8 mouse cellular contexts compared by ENCODE assay signal in genomic region chr7:99375455-99375854, GRCm38 (mm10). TPM values are rescaled to one million over a fixed set of nuclear protein-coding genes. Genes with fewer than 3 reads are reported as not detected.
DNase-seq lines count a peak whose midpoint lies in the region; ATAC-seq and TF ChIP-seq lines count a peak whose summit lies in the region.
"Had no signal": no experiment of that assay in that cellular context is flagged by ENCODE, and none has a peak within 500 bp of the region (broad histone marks: within the 10 kb centered on the region; RNA-seq: fewer than 3 reads in every experiment).

No protein-coding gene starts in this region.

- no peaks in the 10 kb centered on the region for H3K9me3 ChIP-seq in liver, embryonic 12.5 days (replicated peaks)
- no peaks in the 10 kb centered on the region for H3K9me3 ChIP-seq in lung, postnatal 0 days (ENCODE audit: low read length)
- H3K9me3 ChIP-seq: midbrain, embryonic 12.5 days had no signal

- H3K4me1 ChIP-seq in liver, embryonic 12.5 days, result peaks cover 4% of the 10 kb centered on the region
- 0 out of 2 replicates have a peak, but pooled peaks cover 2% of the 10 kb centered on the region for H3K4me1 ChIP-seq in lung, postnatal 0 days (ENCODE audit: insufficient read depth, low read depth, low read length)
- no peaks in the 10 kb centered on the region for H3K4me1 ChIP-seq in spleen, adult 2 months (ENCODE audit: control insufficient read depth, insufficient read depth, insufficient read length)

- ATAC-seq in liver, embryonic 12.5 days, result no peak
- no peak for ATAC-seq in lung, postnatal 0 days

- TF ChIP-seq POLR2A in spleen, adult 2 months (IDR thresholded peaks at IDR 0.05; ENCODE audit: low read depth, low read length), result no peak

- H3K27me3 ChIP-seq in liver, embryonic 12.5 days (replicated peaks), result peaks cover 52% of the 10 kb centered on the region
- H3K27me3 ChIP-seq in lung, postnatal 0 days (replicated peaks; ENCODE audit: insufficient read depth, low read length), result no peaks in the 10 kb centered on the region
- no peaks in the 10 kb centered on the region for H3K27me3 ChIP-seq in spleen, adult 2 months (ENCODE audit: control insufficient read depth, insufficient read depth, low read length)

- no peak overlapping the region for H3K9ac ChIP-seq in liver, embryonic 12.5 days
- no peak overlapping the region for H3K9ac ChIP-seq in lung, postnatal 0 days (replicated peaks; ENCODE audit: low read depth)
- H3K9ac ChIP-seq: midbrain, embryonic 12.5 days had no signal

- TF ChIP-seq CTCF in lung, postnatal 0 days (IDR thresholded peaks at IDR 0.05), result peak; percentile 91
- TF ChIP-seq CTCF in spleen, adult 2 months (IDR thresholded peaks at IDR 0.05; ENCODE audit: extremely low read depth, insufficient read depth, insufficient read length, insufficient replicate concordance), result peak; percentile 79; the same call in 1 of the 2 replicates

- DNase-seq in liver, result peak; percentile 73
- peak; percentile 74 for DNase-seq in T-cell, adult 2 months (ENCODE audit: low spot score)
- peak; percentile 84 to 90 for DNase-seq in cerebellum, postnatal 36 days
- DNase-seq in kidney, postnatal 10 days, result peak; percentile 89
- DNase-seq in lung, postnatal 0 days (ENCODE audit: low spot score), result peak; percentile 67
- peak; percentile 31 to 78 for DNase-seq in spleen, adult 2 months (ENCODE audit: low read depth in 1 of 2, low spot score in 2 of 2)

- no peak for TF ChIP-seq EP300 in lung, postnatal 0 days (IDR thresholded peaks at IDR 0.05)

- H3K4me2 ChIP-seq in liver, embryonic 12.5 days, result no peak overlapping the region
- no peak overlapping the region for H3K4me2 ChIP-seq in lung, postnatal 0 days (replicated peaks; ENCODE audit: low read depth, low read length)
- H3K4me2 ChIP-seq: midbrain, embryonic 12.5 days had no signal

- WGBS in liver, embryonic 12.5 days (ENCODE audit: insufficient replicate concordance), result 3% methylated on average over 4 of the region's 4 CpGs
- 2% methylated on average over 4 of the region's 4 CpGs for WGBS in lung, postnatal 0 days
- 6% methylated on average over 4 of the region's 4 CpGs for WGBS in spleen, adult 2 months

- H3K27ac ChIP-seq in liver, embryonic 12.5 days, result no peak overlapping the region
- H3K27ac ChIP-seq in lung, postnatal 0 days (ENCODE audit: low read length), result no peak overlapping the region
- no peak overlapping the region for H3K27ac ChIP-seq in spleen, adult 2 months (ENCODE audit: insufficient read depth, low read length)
- H3K27ac ChIP-seq: midbrain, embryonic 12.5 days had no signal

- H3K36me3 ChIP-seq in liver, embryonic 12.5 days, result no peaks in the 10 kb centered on the region
- no peaks in the 10 kb centered on the region for H3K36me3 ChIP-seq in lung, postnatal 0 days (ENCODE audit: insufficient read depth, low read length)
- no peaks in the 10 kb centered on the region for H3K36me3 ChIP-seq in spleen, adult 2 months (ENCODE audit: control insufficient read depth, insufficient read depth, low read length)
- H3K36me3 ChIP-seq: midbrain, embryonic 12.5 days had no signal

- no peak overlapping the region for H3K4me3 ChIP-seq in liver, embryonic 12.5 days
- no peak overlapping the region for H3K4me3 ChIP-seq in lung, postnatal 0 days (ENCODE audit: low read depth, low read length)
- H3K4me3 ChIP-seq in spleen, adult 2 months (ENCODE audit: extremely low read depth, insufficient read depth, insufficient read length), result no peak overlapping the region
- H3K4me3 ChIP-seq: midbrain, embryonic 12.5 days had no signal

RNA-seq across cellular contexts. Expression of gene Gdpd5, which starts 5.8 kb away (rescaled TPM):
- polyA plus RNA-seq in liver, embryonic 12.5 days (2016; fragmentation: Nextera tagmentation; extraction: Ambion mirVana), result 2.6 and 3.1 TPM in 2 replicates
- polyA plus RNA-seq in lung, postnatal 0 days (2015; fragmentation: Nextera tagmentation; extraction: Ambion mirVana), result 18.7 and 18.8 TPM in 2 replicates
- polyA plus RNA-seq in spleen, adult 2 months (2012; rRNA removed), result 12.0 and 14.8 TPM in 2 replicates

RNA-seq across cellular contexts. Expression of gene Serpinh1, which starts 22.4 kb away (rescaled TPM):
- polyA plus RNA-seq in liver, embryonic 12.5 days (2016; fragmentation: Nextera tagmentation; extraction: Ambion mirVana), result 249 and 251 TPM in 2 replicates
- 579 and 666 TPM in 2 replicates for polyA plus RNA-seq in lung, postnatal 0 days (2015; fragmentation: Nextera tagmentation; extraction: Ambion mirVana)
- 69.3 and 84.2 TPM in 2 replicates for polyA plus RNA-seq in spleen, adult 2 months (2012; rRNA removed)
